Mouse (Mus musculus): ENCODE measurements around the gene Sptbn4. TPM values are rescaled to one million over a fixed set of nuclear protein-coding genes. Genes with fewer than 3 reads are reported as not detected.

Gene Sptbn4
- total RNA-seq, 1 experiment: 9.1 TPM

DNA sequence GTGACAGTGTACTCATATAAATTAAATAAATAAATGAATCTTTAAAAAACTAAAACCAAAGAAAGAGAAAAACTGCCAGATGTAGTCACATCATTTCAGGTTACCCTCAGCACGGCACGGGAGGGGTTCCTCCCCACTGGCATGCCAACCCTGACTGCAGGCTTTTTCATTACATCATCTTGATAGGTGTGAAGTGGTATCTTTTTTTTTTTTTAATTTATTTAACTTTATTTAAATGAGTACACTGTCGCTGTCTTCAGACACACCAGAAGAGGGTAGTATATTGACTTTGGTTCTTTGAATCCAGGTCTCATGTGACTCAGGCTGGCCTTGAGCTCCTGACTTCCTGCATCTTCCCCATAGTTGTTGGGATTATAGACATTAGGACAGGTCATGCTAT is 7.8 kb upstream of the Sptbn4 start:
- H3K9ac ChIP-seq (ENCODE audit: insufficient read depth, low read depth, low read length, poor library complexity, severe bottlenecking): no peak overlapping the region
- H3K27ac ChIP-seq (ENCODE audit: insufficient read depth, low read depth, low read length, poor library complexity, severe bottlenecking): no peak overlapping the region
- TF ChIP-seq ZNF384 (IDR thresholded peaks at IDR 0.05; ENCODE audit: low read depth, low read length) (0 out of 2 replicates have a peak, but pooled peaks have one; percentile 55), CHD2 (IDR thresholded peaks at IDR 0.05; ENCODE audit: low read depth, low read length) (no peak), HCFC1 (IDR thresholded peaks at IDR 0.05; ENCODE audit: borderline replicate concordance, insufficient read depth, low read length) (no peak), MAFK (IDR thresholded peaks at IDR 0.05; ENCODE audit: insufficient read depth, low read depth, low read length) (no peak), ZC3H11A (IDR thresholded peaks at IDR 0.05; ENCODE audit: borderline replicate concordance, low read depth, low read length) (no peak)
- H3K4me3 ChIP-seq (ENCODE audit: insufficient read depth in 1 of 2, low read depth in 1 of 2, low read length in 2 of 2, poor library complexity in 1 of 2, severe bottlenecking in 1 of 2): no peak overlapping the region
- peaks cover 3% of the 10 kb centered on the region; the same call in 1 of the 2 replicates for H3K36me3 ChIP-seq (ENCODE audit: control insufficient read depth, insufficient read depth, low read length, poor library complexity, severe bottlenecking)
- no peak for DNase-seq (ENCODE audit: low read depth, low spot score)
- peaks cover 0 to 4% of the 10 kb centered on the region in 2 experiments; a peak in 2 of 4 replicates for H3K4me1 ChIP-seq (ENCODE audit: control insufficient read depth in 2 of 2, insufficient read depth in 2 of 2, low read length in 2 of 2, poor library complexity in 1 of 2)
- no peaks in the 10 kb centered on the region for H3K9me3 ChIP-seq (ENCODE audit: control insufficient read depth, insufficient read depth, low read depth, low read length)
- in situ Hi-C loops (cut with MboI; ENCODE audit: low sequenced_read_pairs in 2 of 2, unreplicated experiment in 2 of 2): no loop called here

DNA sequence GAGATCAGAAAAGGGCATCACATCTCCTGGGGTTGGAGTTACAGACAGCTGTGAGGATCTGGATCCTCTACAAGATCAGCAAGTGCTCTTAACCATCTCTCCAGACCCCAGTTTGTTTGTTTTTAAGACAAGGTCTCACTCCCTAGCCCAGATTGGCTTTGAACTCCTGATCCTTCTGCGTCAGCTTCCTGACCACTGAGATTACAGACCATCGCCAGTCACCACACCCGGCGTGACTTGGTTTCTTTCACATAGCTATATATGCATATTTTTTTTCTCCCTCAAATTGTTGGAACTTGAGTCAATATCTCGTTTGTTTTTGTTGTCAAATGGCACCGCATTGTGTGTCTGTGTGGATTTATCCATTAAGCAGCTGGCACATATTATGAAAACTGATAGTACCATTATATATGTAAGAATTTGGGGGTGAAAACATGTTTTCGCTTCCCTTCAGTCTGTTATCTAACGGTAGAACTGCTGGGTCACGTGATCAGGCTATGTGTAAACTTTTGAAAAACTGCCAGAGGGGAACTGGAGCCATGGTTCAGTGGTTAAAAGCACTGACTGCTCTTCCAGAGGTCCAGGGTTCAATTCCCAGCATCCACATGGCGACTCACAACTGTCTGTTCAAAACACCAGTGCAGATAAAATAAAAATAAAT is 7.1 kb upstream of the Sptbn4 start:
- H3K9me3 ChIP-seq (ENCODE audit: control insufficient read depth, insufficient read depth, low read depth, low read length): no peaks in the 10 kb centered on the region
- no peak overlapping the region for H3K9ac ChIP-seq (ENCODE audit: insufficient read depth, low read depth, low read length, poor library complexity, severe bottlenecking)
- H3K27ac ChIP-seq (ENCODE audit: insufficient read depth, low read depth, low read length, poor library complexity, severe bottlenecking): no peak overlapping the region
- TF ChIP-seq CHD2 (IDR thresholded peaks at IDR 0.05; ENCODE audit: low read depth, low read length) (no peak), ZNF384 (IDR thresholded peaks at IDR 0.05; ENCODE audit: low read depth, low read length) (no peak), HCFC1 (IDR thresholded peaks at IDR 0.05; ENCODE audit: borderline replicate concordance, insufficient read depth, low read length) (no peak), ZC3H11A (IDR thresholded peaks at IDR 0.05; ENCODE audit: borderline replicate concordance, low read depth, low read length) (no peak), MAFK (IDR thresholded peaks at IDR 0.05; ENCODE audit: insufficient read depth, low read depth, low read length) (no peak)
- in situ Hi-C loops (cut with MboI; ENCODE audit: low sequenced_read_pairs in 2 of 2, unreplicated experiment in 2 of 2): no loop called here
- H3K4me3 ChIP-seq (ENCODE audit: insufficient read depth in 1 of 2, low read depth in 1 of 2, low read length in 2 of 2, poor library complexity in 1 of 2, severe bottlenecking in 1 of 2): no peak overlapping the region
- peaks cover 0 to 4% of the 10 kb centered on the region in 2 experiments; a peak in 2 of 4 replicates for H3K4me1 ChIP-seq (ENCODE audit: control insufficient read depth in 2 of 2, insufficient read depth in 2 of 2, low read length in 2 of 2, poor library complexity in 1 of 2)
- no peak for DNase-seq (ENCODE audit: low read depth, low spot score)
- peaks cover 3% of the 10 kb centered on the region; the same call in 1 of the 2 replicates for H3K36me3 ChIP-seq (ENCODE audit: control insufficient read depth, insufficient read depth, low read length, poor library complexity, severe bottlenecking)

DNA sequence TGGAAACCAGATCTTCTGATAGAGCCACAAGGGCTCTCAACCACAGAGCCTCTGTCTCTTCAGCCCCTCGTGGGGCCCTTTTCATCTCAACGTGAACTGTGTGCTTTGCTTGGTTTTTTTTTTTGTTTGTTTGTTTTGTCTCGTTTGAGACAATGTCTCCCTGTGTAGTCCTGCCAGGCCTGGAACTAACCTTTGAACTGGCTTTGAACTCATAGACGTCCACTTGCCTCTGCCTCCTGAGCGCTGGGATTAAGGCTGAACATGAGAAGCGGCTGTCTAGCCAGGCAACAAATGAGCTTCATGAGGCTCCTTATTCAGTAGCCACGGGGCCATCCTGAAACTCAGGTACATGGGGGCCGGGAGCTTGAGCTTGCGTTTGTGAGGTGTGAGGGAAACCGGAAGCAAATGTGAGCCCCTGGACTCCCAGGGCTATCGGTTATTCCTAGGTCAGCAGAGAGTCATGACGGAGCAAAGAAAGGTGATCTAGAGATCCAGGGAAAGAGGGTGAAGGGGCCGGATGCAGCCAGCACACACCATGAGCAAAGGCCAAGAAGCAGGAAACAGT is 4.8 kb upstream of the Sptbn4 start:
- Histone ChIP-seq H3K27ac (ENCODE audit: insufficient read depth, low read depth, low read length, poor library complexity, severe bottlenecking) (no peak overlapping the region), H3K4me1 (ENCODE audit: control insufficient read depth in 2 of 2, insufficient read depth in 2 of 2, low read length in 2 of 2, poor library complexity in 1 of 2) (0 out of 4 replicates have a peak, but pooled peaks cover 0 to 1% of the 10 kb centered on the region in 2 experiments), H3K9ac (ENCODE audit: insufficient read depth, low read depth, low read length, poor library complexity, severe bottlenecking) (no peak overlapping the region), H3K36me3 (ENCODE audit: control insufficient read depth, insufficient read depth, low read length, poor library complexity, severe bottlenecking) (no peaks in the 10 kb centered on the region), H3K9me3 (ENCODE audit: control insufficient read depth, insufficient read depth, low read depth, low read length) (no peaks in the 10 kb centered on the region), H3K4me3 (ENCODE audit: insufficient read depth in 1 of 2, low read depth in 1 of 2, low read length in 2 of 2, poor library complexity in 1 of 2, severe bottlenecking in 1 of 2) (no peak overlapping the region)
- no peak for TF ChIP-seq CHD2 (IDR thresholded peaks at IDR 0.05; ENCODE audit: low read depth, low read length)
- TF ChIP-seq ZNF384 (IDR thresholded peaks at IDR 0.05; ENCODE audit: low read depth, low read length): no peak
- no peak for TF ChIP-seq HCFC1 (IDR thresholded peaks at IDR 0.05; ENCODE audit: borderline replicate concordance, insufficient read depth, low read length)
- no peak for TF ChIP-seq ZC3H11A (IDR thresholded peaks at IDR 0.05; ENCODE audit: borderline replicate concordance, low read depth, low read length)
- TF ChIP-seq MAFK (IDR thresholded peaks at IDR 0.05; ENCODE audit: insufficient read depth, low read depth, low read length): no peak
- in situ Hi-C loops (cut with MboI; ENCODE audit: low sequenced_read_pairs in 2 of 2, unreplicated experiment in 2 of 2): no loop called here
- no peak for DNase-seq (ENCODE audit: low read depth, low spot score)

DNA sequence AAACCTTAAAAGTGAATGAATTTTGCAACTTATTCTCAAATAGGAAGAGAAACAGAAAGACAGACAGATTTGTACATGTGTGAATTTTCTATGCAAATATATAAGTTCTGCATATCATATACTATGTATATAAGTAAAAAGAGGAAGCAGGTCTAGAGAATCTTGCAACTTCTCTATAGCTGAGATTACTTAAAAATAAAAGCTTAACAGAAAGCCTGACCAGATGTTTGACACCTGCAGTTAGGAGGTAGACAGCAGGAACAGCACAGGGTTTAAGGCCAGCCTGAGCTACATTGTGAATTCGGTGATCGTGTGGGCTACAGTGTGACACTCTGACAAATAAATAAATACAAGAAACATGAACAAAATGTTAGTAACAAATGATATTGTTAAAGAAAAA is 3.9 kb upstream of the Sptbn4 start:
- Histone ChIP-seq H3K4me3 (ENCODE audit: insufficient read depth in 1 of 2, low read depth in 1 of 2, low read length in 2 of 2, poor library complexity in 1 of 2, severe bottlenecking in 1 of 2) (no peak overlapping the region), H3K9ac (ENCODE audit: insufficient read depth, low read depth, low read length, poor library complexity, severe bottlenecking) (no peak overlapping the region), H3K36me3 (ENCODE audit: control insufficient read depth, insufficient read depth, low read length, poor library complexity, severe bottlenecking) (no peaks in the 10 kb centered on the region), H3K9me3 (ENCODE audit: control insufficient read depth, insufficient read depth, low read depth, low read length) (no peaks in the 10 kb centered on the region), H3K27ac (ENCODE audit: insufficient read depth, low read depth, low read length, poor library complexity, severe bottlenecking) (no peak overlapping the region), H3K4me1 (ENCODE audit: control insufficient read depth in 2 of 2, insufficient read depth in 2 of 2, low read length in 2 of 2, poor library complexity in 1 of 2) (peaks cover 0 to 5% of the 10 kb centered on the region in 2 experiments; a peak in 1 of 4 replicates)
- DNase-seq (ENCODE audit: low read depth, low spot score): no peak
- in situ Hi-C loops (cut with MboI; ENCODE audit: low sequenced_read_pairs in 2 of 2, unreplicated experiment in 2 of 2): no loop called here
- TF ChIP-seq MAFK (IDR thresholded peaks at IDR 0.05; ENCODE audit: insufficient read depth, low read depth, low read length): no peak
- no peak for TF ChIP-seq ZC3H11A (IDR thresholded peaks at IDR 0.05; ENCODE audit: borderline replicate concordance, low read depth, low read length)
- no peak for TF ChIP-seq CHD2 (IDR thresholded peaks at IDR 0.05; ENCODE audit: low read depth, low read length)
- no peak for TF ChIP-seq HCFC1 (IDR thresholded peaks at IDR 0.05; ENCODE audit: borderline replicate concordance, insufficient read depth, low read length)

Data from ES-E14 (cell line).